Mouse (Mus musculus) CH12.LX (cell line): Measurements from ENCODE around the gene Dcun1d4.

ENCODE experiments used
- CHD2 ChIP-seq: IDR thresholded peaks from 2 replicates; pipeline ENCODE4 v1.6.1; 2011; ENCODE audit warnings: low read length, improper control_type of control experiment
- CTCF ChIP-seq, 2 experiments: IDR thresholded peaks in 1 of 2; conservative IDR thresholded peaks in 1 of 2; 2 replicates each; pipeline ENCODE4 v1.5.1; 2011 to 2012; ENCODE audit warnings: low read depth in 2 of 2, low read length in 2 of 2, improper control_type of control experiment in 1 of 2, inconsistent platforms in 1 of 2, mild to moderate bottlenecking in 1 of 2, moderate library complexity in 1 of 2
- MAFK ChIP-seq: IDR thresholded peaks from 2 replicates; pipeline ENCODE4 v1.6.1; 2011; ENCODE audit warnings: low read length, improper control_type of control experiment; ENCODE audit not compliant: insufficient replicate concordance
- POLR2AphosphoS2 ChIP-seq: IDR thresholded peaks from 2 replicates; pipeline ENCODE4 v1.6.1; 2011; ENCODE audit warnings: low read depth, low read length, improper control_type of control experiment
- TBP ChIP-seq: conservative IDR thresholded peaks from 2 replicates; pipeline ENCODE4 v1.6.1; 2011; ENCODE audit warnings: low read depth, low read length, improper control_type of control experiment
- ZKSCAN1 ChIP-seq: IDR thresholded peaks from 2 replicates; pipeline ENCODE4 v1.6.1; 2012; ENCODE audit warnings: low read depth, inconsistent platforms, low read length, improper control_type of control experiment, borderline replicate concordance

GRCm38 (mm10) chr5:73511074-73511473, 30.3 kb downstream of the Dcun1d4 start:
- TF ChIP-seq CTCF (conservative IDR thresholded peaks at IDR 0.05 in 1 of 2, IDR thresholded peaks at IDR 0.05 in 1 of 2; ENCODE audit: low read depth in 2 of 2, low read length in 2 of 2) = no peak
- TF ChIP-seq MAFK = no peak
- TF ChIP-seq CHD2 = no peak
- no peak for TF ChIP-seq ZKSCAN1
- TF ChIP-seq TBP = no peak
- TF ChIP-seq POLR2AphosphoS2 = no peak
